Mouse (Mus musculus) c-Kit-positive CD71-positive TER-119-positive erythroid progenitor cells, embryonic 14.5 days (primary cell): ENCODE data around the gene Rap1gap2.

Experiments used
- DNase-seq: peaks from one replicate; pipeline ENCODE4 v3.0.0-alpha.2; 2013; ENCODE audit warnings: low spot score

The Rap1gap2 gene

GRCm38 (mm10) chr11:74536140-74536842 is 74.4 kb downstream of the Rap1gap2 start:
- DNase-seq, result no peak

GRCm38 (mm10) chr11:74534380-74534779 is 76.3 kb downstream of the Rap1gap2 start:
- no peak for DNase-seq

- DNase-seq, result no peak
These were observed 77.7 kb downstream of the Rap1gap2 start for GRCm38 (mm10) chr11:74533050-74533449.

GRCm38 (mm10) chr11:74532401-74532800 is 78.3 kb downstream of the Rap1gap2 start:
- DNase-seq, result no peak

GRCm38 (mm10) chr11:74531725-74532124 is 79.0 kb downstream of the Rap1gap2 start:
- no peak for DNase-seq

- no peak for DNase-seq
These were observed 80.9 kb downstream of the Rap1gap2 start for GRCm38 (mm10) chr11:74529803-74530202.

- DNase-seq, result no peak
These were observed 83.2 kb downstream of the Rap1gap2 start for GRCm38 (mm10) chr11:74527555-74527954.

- DNase-seq, result no peak
These were observed 84.2 kb downstream of the Rap1gap2 start for GRCm38 (mm10) chr11:74526180-74527158.

- no peak for DNase-seq
These were observed 85.1 kb downstream of the Rap1gap2 start for GRCm38 (mm10) chr11:74525605-74526004.

GRCm38 (mm10) chr11:74525205-74525604 is 85.5 kb downstream of the Rap1gap2 start:
- no peak for DNase-seq

GRCm38 (mm10) chr11:74524050-74524965 is 86.4 kb downstream of the Rap1gap2 start:
- DNase-seq, result no peak

GRCm38 (mm10) chr11:74523210-74523951 is 87.3 kb downstream of the Rap1gap2 start:
- no peak for DNase-seq

- DNase-seq, result no peak
These were observed 88.1 kb downstream of the Rap1gap2 start for GRCm38 (mm10) chr11:74522487-74523209.

- no peak for DNase-seq
These were observed 88.7 kb downstream of the Rap1gap2 start for GRCm38 (mm10) chr11:74521981-74522486.

GRCm38 (mm10) chr11:74520201-74520600 is 90.5 kb downstream of the Rap1gap2 start:
- DNase-seq, result no peak

GRCm38 (mm10) chr11:74516112-74516511 is 94.6 kb downstream of the Rap1gap2 start:
- DNase-seq, result no peak

- DNase-seq, result no peak
These were observed 95.7 kb downstream of the Rap1gap2 start for GRCm38 (mm10) chr11:74515046-74515445.

- no peak for DNase-seq
These were observed 98.1 kb downstream of the Rap1gap2 start for GRCm38 (mm10) chr11:74512595-74512994.

GRCm38 (mm10) chr11:74506275-74506674 is 104.4 kb downstream of the Rap1gap2 start:
- no peak for DNase-seq

- no peak for DNase-seq
These were observed 108.2 kb downstream of the Rap1gap2 start for GRCm38 (mm10) chr11:74502485-74502884.
